Mouse (Mus musculus) C2C12 (cell line): ENCODE measurements around the gene Ttc23l. TPM values are rescaled to one million over a fixed set of nuclear protein-coding genes. Genes with fewer than 3 reads are reported as not detected.
A peak's percentile ranks its signal among the peaks of the same experiment; 100 is the strongest.

Source experiments
- H3K27me3 ChIP-seq: one replicate; pipeline ENCODE4 v1.6.1; 2011; ENCODE audit not compliant: control insufficient read depth, insufficient read depth, insufficient read length
- H3K36me3 ChIP-seq: one replicate; pipeline ENCODE4 v1.6.1; 2011; ENCODE audit not compliant: control insufficient read depth, insufficient read depth
- H3K4me3 ChIP-seq: one replicate; pipeline ENCODE4 v1.5.1; 2011; ENCODE audit warnings: mild to moderate bottlenecking, control low read depth; ENCODE audit not compliant: poor library complexity, insufficient read depth, severe bottlenecking
- H3K79me2 ChIP-seq: one replicate; pipeline ENCODE4 v1.6.1; 2011; ENCODE audit not compliant: control insufficient read depth, insufficient read depth
- H3K79me3 ChIP-seq: one replicate; pipeline ENCODE4 v1.6.1; 2011; ENCODE audit warnings: low read depth, control low read depth
- H3ac ChIP-seq: one replicate; pipeline ENCODE3; 2011; ENCODE audit warnings: low read depth; ENCODE audit not compliant: control insufficient read depth, insufficient read length
- CEBPB ChIP-seq: IDR thresholded peaks from one replicate; pipeline ENCODE4 v1.6.1; 2011; ENCODE audit warnings: low read depth, mild to moderate bottlenecking, control low read depth, moderate library complexity
- CTCF ChIP-seq: IDR thresholded peaks from one replicate; pipeline ENCODE4 v1.5.1; 2011; ENCODE audit not compliant: control insufficient read depth, insufficient read depth, insufficient read length
- FOSL1 ChIP-seq: IDR thresholded peaks from one replicate; pipeline ENCODE4 v1.8.0; 2011; ENCODE audit warnings: mild to moderate bottlenecking, low read length; ENCODE audit not compliant: poor library complexity, insufficient read depth, severe bottlenecking
- MAX ChIP-seq: IDR thresholded peaks from one replicate; pipeline ENCODE4 v1.6.1; 2011; ENCODE audit warnings: mild to moderate bottlenecking, control low read depth
- MYOD1 ChIP-seq: IDR thresholded peaks from one replicate; pipeline ENCODE4 v1.6.1; 2011; ENCODE audit warnings: low read depth; ENCODE audit not compliant: control insufficient read depth, insufficient read length
- MYOG ChIP-seq: IDR thresholded peaks from one replicate; pipeline ENCODE4 v1.6.1; 2011; ENCODE audit not compliant: control insufficient read depth, insufficient read length; ENCODE audit errors: extremely low read depth
- USF1 ChIP-seq: IDR thresholded peaks from one replicate; pipeline ENCODE4 v1.6.1; 2011; ENCODE audit warnings: low read depth, mild to moderate bottlenecking, control low read depth, moderate library complexity
- polyA plus RNA-seq: library from polyadenylated mRNA; unstranded; fragments of >200 nt; fragmentation: generic; extraction: Trizol; gene quantifications from one replicate; pipeline ENCODE4 v1.2.1, GENCODE M21; 2012; ENCODE audit warnings: missing spikeins

Ttc23l gene
- polyA plus RNA-seq, 1 experiment = not detected

- H3K79me3 ChIP-seq = peaks cover 40% of the 10 kb centered on the region
- no peak for TF ChIP-seq CEBPB
- TF ChIP-seq USF1 = no peak
- no peak for TF ChIP-seq MYOG
- no peak for TF ChIP-seq MYOD1
- no peak for TF ChIP-seq FOSL1
- no peak for TF ChIP-seq MAX
- no peak for TF ChIP-seq CTCF
- no peaks in the 10 kb centered on the region for H3K27me3 ChIP-seq
- H3K36me3 ChIP-seq = peaks cover 8% of the 10 kb centered on the region
- H3K4me3 ChIP-seq = peak overlapping the region; percentile 84
- H3K79me2 ChIP-seq = peaks cover 53% of the 10 kb centered on the region
- peak overlapping the region; percentile 83 for H3ac ChIP-seq
Observed at GRCm38 (mm10) chr15:10469641-10470150, 88.8 kb downstream of the Ttc23l start.

- H3K36me3 ChIP-seq = no peaks in the 10 kb centered on the region
- H3K79me3 ChIP-seq = peaks cover 45% of the 10 kb centered on the region
- no peak for TF ChIP-seq CTCF
- no peak for TF ChIP-seq CEBPB
- no peak for TF ChIP-seq USF1
- TF ChIP-seq MAX = no peak
- TF ChIP-seq FOSL1 = no peak
- no peak for TF ChIP-seq MYOD1
- no peak for TF ChIP-seq MYOG
- H3K4me3 ChIP-seq = no peak overlapping the region
- H3K79me2 ChIP-seq = peaks cover 62% of the 10 kb centered on the region
- H3ac ChIP-seq = no peak overlapping the region
- H3K27me3 ChIP-seq = no peaks in the 10 kb centered on the region
Observed at GRCm38 (mm10) chr15:10468761-10469160, 89.7 kb downstream of the Ttc23l start.

GRCm38 (mm10) chr15:10464678-10465077, 93.8 kb downstream of the Ttc23l start:
- no peak overlapping the region for H3K4me3 ChIP-seq
- peaks cover 59% of the 10 kb centered on the region for H3K79me2 ChIP-seq
- H3K36me3 ChIP-seq = peaks cover 27% of the 10 kb centered on the region
- no peak for TF ChIP-seq FOSL1
- no peak for TF ChIP-seq MYOG
- TF ChIP-seq MYOD1 = no peak
- no peak for TF ChIP-seq CEBPB
- no peak for TF ChIP-seq CTCF
- no peak for TF ChIP-seq USF1
- no peak for TF ChIP-seq MAX
- peaks cover 45% of the 10 kb centered on the region for H3K79me3 ChIP-seq
- H3ac ChIP-seq = no peak overlapping the region
- no peaks in the 10 kb centered on the region for H3K27me3 ChIP-seq

GRCm38 (mm10) chr15:10463555-10463954, 94.9 kb downstream of the Ttc23l start:
- TF ChIP-seq CEBPB = no peak
- TF ChIP-seq MYOD1 = peak; percentile 84
- Histone ChIP-seq H3K79me3 (peaks cover 36% of the 10 kb centered on the region), H3K79me2 (peaks cover 48% of the 10 kb centered on the region), H3K36me3 (peaks cover 38% of the 10 kb centered on the region), H3ac (no peak overlapping the region), H3K27me3 (no peaks in the 10 kb centered on the region), H3K4me3 (no peak overlapping the region)

- Histone ChIP-seq H3ac (no peak overlapping the region), H3K79me2 (peaks cover 22% of the 10 kb centered on the region), H3K79me3 (peaks cover 16% of the 10 kb centered on the region), H3K36me3 (peaks cover 60% of the 10 kb centered on the region), H3K4me3 (no peak overlapping the region), H3K27me3 (no peaks in the 10 kb centered on the region)
- no peak for TF ChIP-seq USF1
- TF ChIP-seq MAX = no peak
- no peak for TF ChIP-seq MYOG
- no peak for TF ChIP-seq MYOD1
- no peak for TF ChIP-seq CTCF
- no peak for TF ChIP-seq CEBPB
- no peak for TF ChIP-seq FOSL1
Observed at GRCm38 (mm10) chr15:10460986-10461385, 97.5 kb downstream of the Ttc23l start.

Other genes starting within 250 kb of the Ttc23l start
- gene Gm21973, start 233.3 kb downstream of the Ttc23l start, polyA plus RNA-seq = not detected
- gene Agxt2, start 200.1 kb downstream of the Ttc23l start, polyA plus RNA-seq = not detected
- gene Dnajc21, start 88.2 kb downstream of the Ttc23l start, polyA plus RNA-seq = 11.1 TPM
- gene Brix1, start 72.7 kb downstream of the Ttc23l start, polyA plus RNA-seq = 24.7 TPM
- gene Rad1, start 72.7 kb downstream of the Ttc23l start, polyA plus RNA-seq = 24.7 TPM
- gene Rai14, start 156.0 kb upstream of the Ttc23l start, polyA plus RNA-seq = 55.1 TPM